Mouse (Mus musculus): Measurements from ENCODE around the gene Nrde2.

GRCm38 (mm10) chr12:100122921-100123381 lies 36.5 kb downstream of the Nrde2 start:
- no peak for TF ChIP-seq CTCF (IDR thresholded peaks at IDR 0.05; ENCODE audit: low read depth)
- no peak for TF ChIP-seq EP300 (IDR thresholded peaks at IDR 0.05; ENCODE audit: low read depth)

Data from heart, postnatal 0 days (tissue).